ENCODE assay signal across 8 mouse cellular contexts in genomic region chr2:158768771-158769170, GRCm38 (mm10). TPM values are rescaled to one million over a fixed set of nuclear protein-coding genes. Genes with fewer than 3 reads are reported as not detected.
A peak's percentile ranks its signal among the peaks of the same experiment; 100 is the strongest.
DNase-seq lines count a peak whose midpoint lies in the region; ATAC-seq and TF ChIP-seq lines count a peak whose summit lies in the region.

No protein-coding gene starts in this region.

- H3K27ac ChIP-seq in heart, embryonic 14.5 days (replicated peaks in 1 of 2; ENCODE audit: control insufficient read depth in 1 of 2, insufficient read depth in 1 of 2, low read depth in 2 of 2, low read length in 2 of 2): peak overlapping the region; percentile 62 to 84
- H3K27ac ChIP-seq in bone marrow macrophage, adult 2 months (ENCODE audit: insufficient read depth, low read depth, low read length): no peak overlapping the region
- no peak overlapping the region for H3K27ac ChIP-seq in hindbrain, embryonic 12.5 days
- no peak overlapping the region for H3K27ac ChIP-seq in midbrain, embryonic 12.5 days (replicated peaks)

- no peak for TF ChIP-seq CTCF in bone marrow macrophage, adult 2 months (IDR thresholded peaks at IDR 0.05; ENCODE audit: low read depth, low read length)

- H3K4me1 ChIP-seq in heart, embryonic 14.5 days (ENCODE audit: control insufficient read depth in 2 of 2, insufficient read depth in 2 of 2, low read length in 2 of 2): peaks cover 21 to 43% of the 10 kb centered on the region in 2 experiments
- H3K4me1 ChIP-seq in bone marrow macrophage, adult 2 months (ENCODE audit: control insufficient read depth, insufficient read depth, low read length): peaks cover 27% of the 10 kb centered on the region
- H3K4me1 ChIP-seq in hindbrain, embryonic 12.5 days: peaks cover 46% of the 10 kb centered on the region
- peaks cover 42% of the 10 kb centered on the region for H3K4me1 ChIP-seq in midbrain, embryonic 12.5 days

- peak overlapping the region; percentile 71 to 84 for H3K4me3 ChIP-seq in heart, embryonic 14.5 days (ENCODE audit: control insufficient read depth in 1 of 2, insufficient read depth in 1 of 2, low read depth in 1 of 2, low read length in 2 of 2)
- H3K4me3 ChIP-seq in bone marrow macrophage, adult 2 months (ENCODE audit: insufficient read depth, low read length): peak overlapping the region; percentile 90
- H3K4me3 ChIP-seq in hindbrain, embryonic 12.5 days: peak overlapping the region; percentile 67
- H3K4me3 ChIP-seq in midbrain, embryonic 12.5 days: peak overlapping the region; percentile 82

- intact Hi-C loops in left cerebral cortex, postnatal 14 days (cut with DNase I): loop anchor here (5.0 kb wide), 1 partner anchor 94 kb away; no protein-coding TSS in a partner anchor

- peak overlapping the region; percentile 89 for H3K9ac ChIP-seq in heart, embryonic 14.5 days (ENCODE audit: low read length)
- H3K9ac ChIP-seq in hindbrain, embryonic 12.5 days: peak overlapping the region; percentile 73
- peak overlapping the region; percentile 81 for H3K9ac ChIP-seq in midbrain, embryonic 12.5 days (replicated peaks)

- peaks cover 12% of the 10 kb centered on the region for H3K36me3 ChIP-seq in heart, embryonic 14.5 days (ENCODE audit: control insufficient read depth, insufficient read depth, low read length)
- no peaks in the 10 kb centered on the region for H3K36me3 ChIP-seq in hindbrain, embryonic 12.5 days
- peaks cover 7% of the 10 kb centered on the region; the same call in 1 of the 2 replicates for H3K36me3 ChIP-seq in midbrain, embryonic 12.5 days

- no peak for DNase-seq in heart, adult 18-20 months
- no peak for DNase-seq in ovary, postnatal 36 days (ENCODE audit: low spot score)
- DNase-seq in adrenal gland, adult 18-20 months (ENCODE audit: low spot score in 2 of 2): no peak
- no peak for DNase-seq in left cerebral cortex, postnatal 14 days (ENCODE audit: low spot score in 2 of 2)

- H3K9me3 ChIP-seq in heart, embryonic 14.5 days (ENCODE audit: control insufficient read depth, low read length): no peaks in the 10 kb centered on the region
- no peaks in the 10 kb centered on the region for H3K9me3 ChIP-seq in hindbrain, embryonic 12.5 days (replicated peaks)
- no peaks in the 10 kb centered on the region for H3K9me3 ChIP-seq in midbrain, embryonic 12.5 days

- WGBS in heart, embryonic 14.5 days: 1% methylated on average over 5 of the region's 5 CpGs
- WGBS in hindbrain, embryonic 12.5 days: 6% methylated on average over 5 of the region's 5 CpGs
- 2% methylated on average over 5 of the region's 5 CpGs for WGBS in midbrain, embryonic 12.5 days

- TF ChIP-seq POLR2A in bone marrow macrophage, adult 2 months (IDR thresholded peaks at IDR 0.05; ENCODE audit: borderline replicate concordance, low read depth, low read length): no peak

- ATAC-seq in heart, embryonic 14.5 days (ENCODE audit: insufficient number of reproducible peaks, insufficient read depth, low FRiP score, low read depth): no peak
- ATAC-seq in hindbrain, embryonic 12.5 days (ENCODE audit: low FRiP score): no peak
- no peak for ATAC-seq in midbrain, embryonic 12.5 days (ENCODE audit: low FRiP score, low read depth)

- no peaks in the 10 kb centered on the region for H3K27me3 ChIP-seq in heart, embryonic 14.5 days (ENCODE audit: control insufficient read depth, insufficient read depth, low read length)
- no peaks in the 10 kb centered on the region for H3K27me3 ChIP-seq in hindbrain, embryonic 12.5 days
- no peaks in the 10 kb centered on the region for H3K27me3 ChIP-seq in midbrain, embryonic 12.5 days

- peak overlapping the region; percentile 93 for H3K4me2 ChIP-seq in heart, embryonic 14.5 days (ENCODE audit: low read length)
- peak overlapping the region; percentile 97 for H3K4me2 ChIP-seq in hindbrain, embryonic 12.5 days (replicated peaks)
- H3K4me2 ChIP-seq in midbrain, embryonic 12.5 days (replicated peaks): peak overlapping the region; percentile 93

RNA-seq across cellular contexts. Expression of gene Fam83d, which starts 0.9 kb away (rescaled TPM):
- 56.2 and 58.5 TPM in 2 replicates for polyA plus RNA-seq in heart, embryonic 14.5 days (2014; fragmentation: Nextera tagmentation; extraction: Ambion mirVana)
- total RNA-seq in heart, adult 18-20 months (2021): under 1 TPM; 0.44 to 0.89 TPM
- 5.2 and 5.6 TPM in 2 replicates for polyA plus RNA-seq in bone marrow macrophage, adult 2 months (2012; ENCODE audit: insufficient read depth, insufficient read length, missing spikeins)
- 31.1 and 32.5 TPM in 2 replicates for polyA plus RNA-seq in hindbrain, embryonic 12.5 days (2016; fragmentation: Nextera tagmentation; extraction: Ambion mirVana)
- 38.9 and 41.6 TPM in 2 replicates for polyA plus RNA-seq in midbrain, embryonic 12.5 days (2016; fragmentation: Nextera tagmentation; extraction: Ambion mirVana)
- under 1 TPM; 0.26 to 0.53 TPM for total RNA-seq in adrenal gland, adult 18-20 months (2021)
- total RNA-seq in left cerebral cortex, postnatal 14 days (2021): 1 to 10 TPM; 1.0 to 1.3 TPM

RNA-seq across cellular contexts. Expression of gene Dhx35, which starts 25.8 kb away (rescaled TPM):
- 14.2 and 15.4 TPM in 2 replicates for polyA plus RNA-seq in heart, embryonic 14.5 days (2014; fragmentation: Nextera tagmentation; extraction: Ambion mirVana)
- total RNA-seq in heart, adult 18-20 months (2021): 10 to 100 TPM; 12.0 to 17.1 TPM
- 10.4 and 15.6 TPM in 2 replicates for polyA plus RNA-seq in bone marrow macrophage, adult 2 months (2012; ENCODE audit: insufficient read depth, insufficient read length, missing spikeins)
- 14.5 and 16.4 TPM in 2 replicates for polyA plus RNA-seq in hindbrain, embryonic 12.5 days (2016; fragmentation: Nextera tagmentation; extraction: Ambion mirVana)
- 17.8 and 17.9 TPM in 2 replicates for polyA plus RNA-seq in midbrain, embryonic 12.5 days (2016; fragmentation: Nextera tagmentation; extraction: Ambion mirVana)
- total RNA-seq in adrenal gland, adult 18-20 months (2021): 10 to 100 TPM in 1 of 2 experiments, 1 to 10 TPM in 1; 9.7 to 11.1 TPM
- total RNA-seq in left cerebral cortex, postnatal 14 days (2021): 10 to 100 TPM; 14.1 to 17.4 TPM

Comparison
In these comparisons a context has a peak if more than half of its experiments do, and no peak if none do; other contexts are left out.
1. H3K27ac ChIP-seq: peak in heart, embryonic 14.5 days (2 of 2); none in bone marrow macrophage, adult 2 months (single experiment), hindbrain, embryonic 12.5 days (single experiment) and midbrain, embryonic 12.5 days (single experiment).
2. Peak in every context shown above with its lines, with median percentiles within 50 percentile points of each other: H3K4me2 ChIP-seq, H3K4me3 ChIP-seq and H3K9ac ChIP-seq.